Mouse (Mus musculus) liver, embryonic 11.5 days (tissue): ENCODE results near the gene Zap70. TPM values are rescaled to one million over a fixed set of nuclear protein-coding genes. Genes with fewer than 3 reads are reported as not detected.

Source experiments
- ATAC-seq: fragments of 200-750 bp; cut with Nextera tagmentation; replicated peaks from 2 replicates; pipeline ENCODE4 v1.8.0; 2017; ENCODE audit warnings: moderate number of reproducible peaks, mild to moderate bottlenecking, moderate TSS enrichment, moderate library complexity; ENCODE audit not compliant: low FRiP score
- DNase-seq: peaks from one replicate; pipeline ENCODE4 v3.0.0-alpha.2; 2017; ENCODE audit warnings: low spot score
- H3K27ac ChIP-seq: fragments of 300-500 bp; sonication (generic); 2 replicates; pipeline ENCODE4 v1.5.1; 2014; ENCODE audit warnings: mild to moderate bottlenecking, low read depth, low read length, control low read depth
- H3K27me3 ChIP-seq: fragments of 300-500 bp; sonication (generic); replicated peaks from 2 replicates; pipeline ENCODE4 v1.6.1; 2014; ENCODE audit warnings: low read length, mixed read lengths; ENCODE audit not compliant: control insufficient read depth, insufficient read depth
- H3K36me3 ChIP-seq: fragments of 300-500 bp; sonication (generic); 2 replicates; pipeline ENCODE4 v1.6.1; 2014; ENCODE audit warnings: mild to moderate bottlenecking, low read length, moderate library complexity, mixed read lengths; ENCODE audit not compliant: control insufficient read depth, insufficient read depth
- H3K4me1 ChIP-seq: fragments of 300-500 bp; sonication (generic); replicated peaks from 2 replicates; pipeline ENCODE4 v1.6.1; 2014; ENCODE audit warnings: low read length, mixed read lengths; ENCODE audit not compliant: control insufficient read depth, insufficient read depth
- H3K4me2 ChIP-seq: fragments of 300-500 bp; sonication (generic); 2 replicates; pipeline ENCODE4 v1.6.1; 2014; ENCODE audit warnings: mild to moderate bottlenecking, control low read depth, moderate library complexity
- H3K4me3 ChIP-seq: fragments of 300-500 bp; sonication (generic); 2 replicates; pipeline ENCODE4 v1.5.1; 2014; ENCODE audit warnings: low read depth, low read length, control low read depth
- H3K9ac ChIP-seq: fragments of 300-500 bp; sonication (generic); 2 replicates; pipeline ENCODE4 v1.6.1; 2014; ENCODE audit warnings: low read depth, low read length, control low read depth
- H3K9me3 ChIP-seq: fragments of 300-500 bp; sonication (generic); 2 replicates; pipeline ENCODE4 v1.6.1; 2016; ENCODE audit warnings: low read length, inconsistent platforms, mixed read lengths; ENCODE audit not compliant: control insufficient read depth
- WGBS: fragments of 180-500 bp; shearing (Covaris S2); extraction: QIAGEN DNeasy Blood & Tissue Kit; methylation state at CpG from one replicate; pipeline ENCODE4 v1.1.7; 2014; 5-methylcytosine and 5-hydroxymethylcytosine counted together
- polyA plus RNA-seq: library from polyadenylated mRNA; unstranded; fragments of >200 nt; fragmentation: Nextera tagmentation; extraction: Ambion mirVana; gene quantifications from 2 replicates; pipeline ENCODE4 v1.2.1, GENCODE M21; 2014

Gene Zap70
- polyA plus RNA-seq, 1 experiment from 2014 or later = 0.16 TPM

DNA sequence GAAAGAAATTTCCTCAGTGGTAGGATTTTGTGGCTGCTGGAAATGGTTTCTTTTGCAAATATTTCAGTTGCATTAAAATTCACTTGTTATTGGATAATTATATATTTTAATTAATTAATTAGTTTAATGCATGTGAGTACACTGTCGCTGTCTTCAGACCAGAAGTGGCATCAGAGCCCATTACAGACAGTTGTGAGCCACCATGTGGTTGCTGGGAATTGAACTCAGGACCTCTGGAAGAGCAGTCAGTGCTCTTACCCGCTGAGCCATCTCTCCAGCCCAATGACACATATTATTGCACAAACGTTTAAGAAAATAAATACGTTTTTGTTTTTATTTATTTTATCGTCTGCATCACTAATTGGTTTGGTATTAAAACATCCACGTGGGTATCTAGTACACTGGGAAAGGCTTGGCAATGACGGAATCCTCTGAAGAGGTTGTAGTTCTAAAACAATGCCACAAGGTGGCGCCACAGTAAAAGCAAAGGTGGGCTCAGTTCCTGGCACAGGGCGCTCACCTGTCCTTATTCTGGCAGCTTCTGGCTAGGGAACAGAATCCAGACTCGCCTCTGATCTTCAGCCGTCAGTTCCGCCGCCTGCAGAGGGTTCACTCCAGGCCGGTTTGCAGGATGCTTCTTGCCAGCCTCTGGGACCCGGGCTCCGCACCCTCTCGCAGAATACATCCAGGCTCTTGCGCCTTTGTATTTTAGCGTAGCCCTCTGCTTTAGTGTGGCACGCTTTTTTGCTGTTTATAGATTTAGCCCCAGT lies 23.0 kb downstream of the Zap70 start:
- H3K36me3 ChIP-seq = no peaks in the 10 kb centered on the region
- peak overlapping the region; percentile 50 for H3K4me3 ChIP-seq
- H3K9ac ChIP-seq = peak overlapping the region; percentile 26; the same call in 1 of the 2 replicates
- 0 out of 2 replicates have a peak, but pooled peaks have one; percentile 44 for ATAC-seq
- 5% methylated on average over 20 of the region's 20 CpGs for WGBS
- H3K4me1 ChIP-seq = 0 out of 2 replicates have a peak, but pooled peaks cover 5% of the 10 kb centered on the region
- peak overlapping the region; percentile 92 for H3K4me2 ChIP-seq
- no peak overlapping the region for H3K27ac ChIP-seq
- DNase-seq = peak; percentile 78
- H3K27me3 ChIP-seq = 0 out of 2 replicates have a peak, but pooled peaks cover 3% of the 10 kb centered on the region
- H3K9me3 ChIP-seq = no peaks in the 10 kb centered on the region

DNA sequence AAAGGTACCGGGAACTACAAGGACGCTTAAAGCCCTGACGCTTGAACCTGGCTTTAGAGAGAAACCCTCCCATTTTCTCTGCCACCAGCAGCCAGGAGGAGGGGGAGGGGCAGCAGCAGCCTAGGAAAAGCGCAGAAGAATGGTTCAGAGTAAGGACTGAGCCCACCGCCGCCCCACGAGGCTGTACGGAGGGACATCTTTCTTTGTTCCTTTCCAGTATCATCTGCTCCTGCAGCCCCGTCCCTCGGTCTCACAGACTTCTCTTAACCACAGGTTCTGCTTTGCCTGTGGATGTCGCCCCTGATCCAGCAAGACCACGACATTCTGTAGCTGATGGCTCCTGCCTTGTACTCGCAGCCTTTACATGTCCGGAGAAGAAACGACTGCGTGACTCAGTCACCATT lies 23.6 kb downstream of the Zap70 start:
- no peak for ATAC-seq
- no peaks in the 10 kb centered on the region for H3K9me3 ChIP-seq
- peak overlapping the region; percentile 26; the same call in 1 of the 2 replicates for H3K9ac ChIP-seq
- peak; percentile 52 for DNase-seq
- H3K4me3 ChIP-seq = peak overlapping the region; percentile 50
- peak overlapping the region; percentile 92 for H3K4me2 ChIP-seq
- 0 out of 2 replicates have a peak, but pooled peaks cover 5% of the 10 kb centered on the region for H3K4me1 ChIP-seq
- 4% methylated on average over 16 of the region's 16 CpGs for WGBS
- no peak overlapping the region for H3K27ac ChIP-seq
- no peaks in the 10 kb centered on the region for H3K36me3 ChIP-seq
- 0 out of 2 replicates have a peak, but pooled peaks cover 2% of the 10 kb centered on the region for H3K27me3 ChIP-seq

DNA sequence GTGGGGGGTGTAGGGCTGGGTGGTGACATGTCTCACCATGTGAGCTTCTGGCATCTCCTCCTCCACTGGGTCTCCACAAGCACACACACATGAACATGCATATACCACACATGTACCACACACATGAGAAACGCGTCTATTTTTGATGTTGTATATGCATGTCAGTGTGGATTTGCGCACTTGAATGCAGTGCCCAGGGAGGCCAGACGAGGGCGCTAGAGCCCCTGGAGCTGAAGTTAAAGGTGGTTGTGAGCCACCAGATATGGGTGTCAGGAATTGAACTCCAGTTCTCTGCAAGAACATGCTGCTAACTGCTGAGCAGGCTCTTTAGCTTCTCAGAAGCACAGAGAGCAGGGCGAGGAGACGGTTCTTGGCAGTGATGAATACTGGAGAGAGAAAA lies 24.8 kb downstream of the Zap70 start:
- Histone ChIP-seq H3K4me3 (no peak overlapping the region), H3K36me3 (no peaks in the 10 kb centered on the region; the same call in 1 of the 2 replicates), H3K9ac (no peak overlapping the region), H3K4me1 (0 out of 2 replicates have a peak, but pooled peaks cover 5% of the 10 kb centered on the region), H3K27me3 (no peaks in the 10 kb centered on the region), H3K27ac (no peak overlapping the region), H3K9me3 (no peaks in the 10 kb centered on the region), H3K4me2 (no peak overlapping the region)
- no peak for ATAC-seq
- WGBS = 90% methylated on average over 7 of the region's 7 CpGs
- DNase-seq = no peak

DNA sequence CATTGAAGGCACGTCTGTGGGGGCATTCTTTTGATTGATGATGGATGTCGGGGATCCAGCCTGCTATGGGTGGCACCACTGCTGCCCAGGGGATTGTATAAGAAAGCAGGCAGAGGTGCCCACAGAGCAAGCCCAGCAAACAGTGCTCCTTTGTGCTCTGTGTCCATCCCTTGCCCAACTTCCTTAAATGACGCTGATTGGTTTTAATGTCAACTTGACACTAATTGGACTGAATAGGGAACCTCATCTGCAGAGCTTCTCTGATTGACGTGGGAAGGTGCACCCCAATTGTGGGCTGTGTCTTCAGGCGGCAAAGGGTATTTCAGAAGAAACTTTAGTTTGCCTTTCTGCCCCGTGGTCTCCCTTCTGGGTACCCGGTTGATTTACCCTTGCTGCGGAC lies 27.8 kb downstream of the Zap70 start:
- no peak for ATAC-seq
- Histone ChIP-seq H3K9me3 (no peaks in the 10 kb centered on the region), H3K4me2 (no peak overlapping the region), H3K27ac (no peak overlapping the region), H3K36me3 (peaks cover 17% of the 10 kb centered on the region; the same call in 1 of the 2 replicates), H3K4me1 (0 out of 2 replicates have a peak, but pooled peaks cover 5% of the 10 kb centered on the region), H3K27me3 (no peaks in the 10 kb centered on the region), H3K4me3 (no peak overlapping the region), H3K9ac (no peak overlapping the region)
- DNase-seq = no peak
- 79% methylated on average over 8 of the region's 8 CpGs for WGBS

DNA sequence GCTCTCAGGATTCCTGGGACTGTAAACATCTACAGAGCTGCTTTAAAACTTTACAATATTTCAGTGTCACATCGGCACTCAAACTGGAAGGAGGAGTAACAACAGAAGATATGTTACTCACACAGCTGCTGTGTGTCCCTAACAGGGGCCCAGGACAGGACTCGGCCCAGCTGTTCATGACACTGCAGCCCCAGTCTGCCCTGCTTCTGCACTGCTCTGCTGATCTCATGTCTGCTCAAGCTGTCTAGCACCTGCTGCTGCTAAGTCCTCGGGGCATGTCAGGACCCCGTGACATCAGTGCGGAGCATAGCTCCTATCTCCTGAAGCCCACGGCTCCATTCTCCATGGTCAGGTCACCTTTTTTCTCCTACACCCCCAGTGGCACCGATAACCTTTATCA lies 35.1 kb downstream of the Zap70 start:
- WGBS = 92% methylated on average over 7 of the region's 7 CpGs
- H3K4me1 ChIP-seq = no peaks in the 10 kb centered on the region
- H3K4me2 ChIP-seq = no peak overlapping the region
- ATAC-seq (no peak), DNase-seq (no peak)
- no peak overlapping the region for H3K4me3 ChIP-seq
- H3K27ac ChIP-seq = no peak overlapping the region
- H3K9ac ChIP-seq = no peak overlapping the region
- H3K36me3 ChIP-seq = peaks cover 57% of the 10 kb centered on the region
- no peaks in the 10 kb centered on the region for H3K27me3 ChIP-seq
- H3K9me3 ChIP-seq = no peaks in the 10 kb centered on the region

DNA sequence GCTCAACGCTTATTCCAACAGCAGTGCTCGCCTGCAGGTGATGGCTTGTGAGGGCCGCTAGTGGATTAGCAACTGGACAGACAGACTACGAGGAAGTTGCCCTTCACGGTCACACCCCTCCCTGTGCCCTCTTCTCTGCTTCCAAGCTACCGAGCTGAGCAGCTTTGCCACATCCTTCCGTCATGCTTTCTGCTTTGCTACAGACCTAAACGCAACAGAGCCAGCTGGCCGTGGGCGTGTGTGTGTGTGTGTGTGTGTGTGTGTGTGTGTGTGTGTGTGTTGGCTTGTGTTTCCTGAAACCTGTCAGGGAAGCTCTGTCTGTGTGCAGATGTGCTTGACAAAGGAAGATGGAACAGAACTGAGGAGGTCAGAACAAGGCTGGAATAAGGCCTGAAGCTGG lies 35.9 kb downstream of the Zap70 start:
- Histone ChIP-seq H3K36me3 (peaks cover 59% of the 10 kb centered on the region), H3K4me3 (no peak overlapping the region), H3K4me2 (no peak overlapping the region), H3K9ac (no peak overlapping the region), H3K27ac (no peak overlapping the region), H3K9me3 (no peaks in the 10 kb centered on the region), H3K4me1 (no peaks in the 10 kb centered on the region), H3K27me3 (no peaks in the 10 kb centered on the region)
- ATAC-seq = no peak
- DNase-seq = no peak
- 78% methylated on average over 10 of the region's 10 CpGs for WGBS

DNA sequence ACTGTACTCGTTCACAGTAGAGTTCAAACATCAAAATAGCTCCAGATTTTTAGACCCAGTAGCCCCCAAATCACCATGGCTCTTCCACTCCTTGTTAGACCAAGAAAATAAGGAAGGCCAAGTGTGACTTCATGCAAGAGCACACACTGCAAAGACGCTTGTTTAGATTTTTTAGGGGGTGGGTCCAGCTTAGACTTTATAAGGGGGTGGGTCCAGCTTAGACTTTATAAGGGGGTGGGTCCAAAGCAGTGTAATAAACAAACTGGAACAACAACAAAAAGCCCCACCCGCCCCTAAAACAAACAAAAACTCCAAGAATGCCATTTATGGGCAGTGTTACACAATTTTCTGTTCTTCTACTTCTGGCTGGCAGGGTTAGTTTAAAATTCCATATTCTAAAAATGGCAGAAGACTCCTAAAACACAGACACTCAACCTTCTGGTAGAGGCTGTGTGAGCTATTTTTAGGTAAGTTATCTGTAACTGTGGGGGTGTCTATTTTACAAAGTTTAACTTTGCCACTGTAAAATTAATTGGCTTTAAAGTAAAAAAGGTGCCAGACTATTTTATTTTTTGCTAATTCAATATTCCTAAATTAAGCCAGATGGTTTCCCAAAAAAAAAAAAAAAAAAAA lies 38.9 kb downstream of the Zap70 start:
- Histone ChIP-seq H3K9ac (no peak overlapping the region), H3K4me3 (no peak overlapping the region), H3K27me3 (no peaks in the 10 kb centered on the region), H3K4me1 (no peaks in the 10 kb centered on the region), H3K9me3 (no peaks in the 10 kb centered on the region), H3K27ac (no peak overlapping the region), H3K36me3 (peaks cover 54% of the 10 kb centered on the region), H3K4me2 (no peak overlapping the region)
- DNase-seq (no peak), ATAC-seq (no peak)
- 80% methylated on average over 3 of the region's 3 CpGs for WGBS

DNA sequence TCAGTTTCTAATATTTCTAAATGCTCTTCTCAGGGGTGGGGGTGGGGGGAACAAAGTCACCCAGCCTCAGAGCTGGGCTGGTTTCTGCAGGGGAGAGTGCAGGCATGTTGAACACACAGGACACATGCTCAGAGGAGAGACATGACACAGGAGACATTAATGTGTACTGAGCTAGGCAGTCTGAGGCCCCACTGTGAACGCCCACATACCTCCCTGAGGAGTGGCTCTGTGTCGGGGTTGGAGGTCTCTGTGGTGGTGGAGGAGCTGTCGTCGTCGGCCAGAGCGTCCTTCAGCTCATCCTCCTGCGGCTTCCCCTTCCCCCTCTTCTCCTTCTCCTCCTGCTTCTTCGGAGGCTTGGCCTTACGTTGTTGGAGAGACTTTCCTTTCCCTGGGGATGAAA lies 42.7 kb downstream of the Zap70 start:
- Histone ChIP-seq H3K4me1 (no peaks in the 10 kb centered on the region), H3K36me3 (peaks cover 50% of the 10 kb centered on the region), H3K9me3 (no peaks in the 10 kb centered on the region), H3K27ac (no peak overlapping the region), H3K9ac (no peak overlapping the region), H3K4me3 (no peak overlapping the region), H3K4me2 (no peak overlapping the region), H3K27me3 (no peaks in the 10 kb centered on the region)
- 81% methylated on average over 9 of the region's 9 CpGs for WGBS
- ATAC-seq (no peak), DNase-seq (no peak)
